Comparison of ENCODE assay signal across 7 mouse cellular contexts in genomic region chr14:54603038-54603654, GRCm38 (mm10). TPM values are rescaled to one million over a fixed set of nuclear protein-coding genes. Genes with fewer than 3 reads are reported as not detected.
DNase-seq lines count a peak whose midpoint lies in the region; ATAC-seq and TF ChIP-seq lines count a peak whose summit lies in the region.

No protein-coding gene starts in this region.

- under 1% methylated on average over 46 of the region's 46 CpGs for WGBS in embryonic facial prominence, embryonic 10.5 days
- under 1% methylated on average over 46 of the region's 46 CpGs for WGBS in intestine, postnatal 0 days
- under 1% methylated on average over 46 of the region's 46 CpGs for WGBS in midbrain, embryonic 12.5 days
- under 1% methylated on average over 46 of the region's 46 CpGs for WGBS in small intestine, adult 2 months

- TF ChIP-seq POLR2A in small intestine, adult 2 months (IDR thresholded peaks at IDR 0.05; ENCODE audit: low read depth, low read length), result peak; percentile 84

- no peaks in the 10 kb centered on the region for H3K27me3 ChIP-seq in embryonic facial prominence, embryonic 10.5 days (replicated peaks; ENCODE audit: low read depth, poor library complexity, severe bottlenecking)
- no peaks in the 10 kb centered on the region for H3K27me3 ChIP-seq in intestine, postnatal 0 days (replicated peaks; ENCODE audit: control insufficient read depth, insufficient read depth, low read length)
- no peaks in the 10 kb centered on the region for H3K27me3 ChIP-seq in midbrain, embryonic 12.5 days
- H3K27me3 ChIP-seq in small intestine, adult 2 months (ENCODE audit: control insufficient read depth, insufficient read depth, low read length), result no peaks in the 10 kb centered on the region

- intact Hi-C loops in left cerebral cortex, postnatal 4 days (cut with DNase I), result no loop called here

- peaks cover 8% of the 10 kb centered on the region for H3K36me3 ChIP-seq in embryonic facial prominence, embryonic 10.5 days (replicated peaks)
- H3K36me3 ChIP-seq in intestine, postnatal 0 days (ENCODE audit: control insufficient read depth, insufficient read depth), result no peaks in the 10 kb centered on the region
- H3K36me3 ChIP-seq in midbrain, embryonic 12.5 days, result peaks cover 6% of the 10 kb centered on the region; the same call in 1 of the 2 replicates
- no peaks in the 10 kb centered on the region for H3K36me3 ChIP-seq in small intestine, adult 2 months (ENCODE audit: control insufficient read depth, insufficient read depth, low read length)

- peaks cover 36% of the 10 kb centered on the region for H3K4me1 ChIP-seq in embryonic facial prominence, embryonic 10.5 days
- no peaks in the 10 kb centered on the region for H3K4me1 ChIP-seq in intestine, postnatal 0 days (replicated peaks; ENCODE audit: control insufficient read depth, insufficient read depth, low read length)
- peaks cover 23% of the 10 kb centered on the region for H3K4me1 ChIP-seq in midbrain, embryonic 12.5 days
- H3K4me1 ChIP-seq in small intestine, adult 2 months (ENCODE audit: control insufficient read depth, insufficient read depth, insufficient read length, low read length), result no peaks in the 10 kb centered on the region; the same call in 1 of the 2 replicates

- ATAC-seq in intestine, postnatal 0 days, result peak; percentile 99
- ATAC-seq in midbrain, embryonic 12.5 days (ENCODE audit: low FRiP score, low read depth), result peak; percentile 99

- peak overlapping the region; percentile 96 for H3K27ac ChIP-seq in embryonic facial prominence, embryonic 10.5 days (replicated peaks)
- peak overlapping the region; percentile 94 for H3K27ac ChIP-seq in intestine, postnatal 0 days (ENCODE audit: low read depth, low read length)
- peak overlapping the region; percentile 81 for H3K27ac ChIP-seq in midbrain, embryonic 12.5 days (replicated peaks)
- peak overlapping the region; percentile 79 for H3K27ac ChIP-seq in small intestine, adult 2 months (ENCODE audit: insufficient read depth, low read depth, low read length)

- DNase-seq in adrenal gland, postnatal 10 days, result peak; percentile 97
- peak; percentile 97 for DNase-seq in embryonic facial prominence, embryonic 10.5 days (ENCODE audit: low spot score)
- peak; percentile 73 for DNase-seq in gonadal fat pad, adult 2 months (ENCODE audit: low read depth)
- DNase-seq in left cerebral cortex, postnatal 4 days, result peak; percentile 98

- H3K4me2 ChIP-seq in intestine, postnatal 0 days (replicated peaks; ENCODE audit: low read depth), result peak overlapping the region; percentile 64
- peak overlapping the region; percentile 47 for H3K4me2 ChIP-seq in midbrain, embryonic 12.5 days (replicated peaks)

- no peaks in the 10 kb centered on the region for H3K9me3 ChIP-seq in embryonic facial prominence, embryonic 10.5 days
- H3K9me3 ChIP-seq in intestine, postnatal 0 days (ENCODE audit: control insufficient read depth), result no peaks in the 10 kb centered on the region
- H3K9me3 ChIP-seq in midbrain, embryonic 12.5 days, result no peaks in the 10 kb centered on the region

- peak; percentile 39 for TF ChIP-seq CTCF in intestine, postnatal 0 days (IDR thresholded peaks at IDR 0.05; ENCODE audit: low read depth)
- no peak for TF ChIP-seq CTCF in small intestine, adult 2 months (IDR thresholded peaks at IDR 0.05; ENCODE audit: extremely low read depth, insufficient read length, insufficient replicate concordance, low read depth, low read length)

- peak overlapping the region; percentile 82 for H3K9ac ChIP-seq in intestine, postnatal 0 days (ENCODE audit: low read depth, low read length)
- H3K9ac ChIP-seq in midbrain, embryonic 12.5 days (replicated peaks), result peak overlapping the region; percentile 71

- peak overlapping the region; percentile 73 for H3K4me3 ChIP-seq in embryonic facial prominence, embryonic 10.5 days
- H3K4me3 ChIP-seq in intestine, postnatal 0 days (ENCODE audit: low read depth, low read length), result peak overlapping the region; percentile 63
- peak overlapping the region; percentile 55 for H3K4me3 ChIP-seq in midbrain, embryonic 12.5 days
- peak overlapping the region; percentile 84 for H3K4me3 ChIP-seq in small intestine, adult 2 months (ENCODE audit: low read depth, low read length)

RNA-seq across cellular contexts. Expression of gene 4931414P19Rik, which starts 2.6 kb away (rescaled TPM):
- 1 to 10 TPM; 4.9 to 6.9 TPM for total RNA-seq in adrenal gland, postnatal 10 days (2021)
- polyA plus RNA-seq in embryonic facial prominence, embryonic 10.5 days (2016; fragmentation: Nextera tagmentation; extraction: Ambion mirVana), result 9.3 and 12.4 TPM in 2 replicates
- 10.9 and 14.6 TPM in 2 replicates for polyA plus RNA-seq in gonadal fat pad, adult 2 months (2012; rRNA removed)
- polyA plus RNA-seq in intestine, postnatal 0 days (2015; fragmentation: Nextera tagmentation; extraction: Ambion mirVana), result 2.9 and 3.1 TPM in 2 replicates
- total RNA-seq in left cerebral cortex, postnatal 4 days (2021), result 1 to 10 TPM; 3.2 to 4.4 TPM
- 8.2 and 10.4 TPM in 2 replicates for polyA plus RNA-seq in midbrain, embryonic 12.5 days (2016; fragmentation: Nextera tagmentation; extraction: Ambion mirVana)
- polyA plus RNA-seq in small intestine, adult 2 months (2012; rRNA removed), result 2.3 and 5.6 TPM in 2 replicates

RNA-seq across cellular contexts. Expression of gene Psmb5, which starts 14.7 kb away (rescaled TPM):
- 100 to 1,000 TPM; 226 to 247 TPM for total RNA-seq in adrenal gland, postnatal 10 days (2021)
- polyA plus RNA-seq in embryonic facial prominence, embryonic 10.5 days (2016; fragmentation: Nextera tagmentation; extraction: Ambion mirVana), result 486 and 490 TPM in 2 replicates
- polyA plus RNA-seq in gonadal fat pad, adult 2 months (2012; rRNA removed), result 214 and 260 TPM in 2 replicates
- polyA plus RNA-seq in intestine, postnatal 0 days (2015; fragmentation: Nextera tagmentation; extraction: Ambion mirVana), result 246 and 274 TPM in 2 replicates
- total RNA-seq in left cerebral cortex, postnatal 4 days (2021), result 100 to 1,000 TPM; 182 to 197 TPM
- polyA plus RNA-seq in midbrain, embryonic 12.5 days (2016; fragmentation: Nextera tagmentation; extraction: Ambion mirVana), result 363 and 400 TPM in 2 replicates
- polyA plus RNA-seq in small intestine, adult 2 months (2012; rRNA removed), result 122 and 160 TPM in 2 replicates

RNA-seq across cellular contexts. Expression of gene Psmb11, which starts 18.1 kb away (rescaled TPM):
- not detected for total RNA-seq in adrenal gland, postnatal 10 days (2021)
- 0.04 and 0.12 TPM in 2 replicates for polyA plus RNA-seq in embryonic facial prominence, embryonic 10.5 days (2016; fragmentation: Nextera tagmentation; extraction: Ambion mirVana)
- not detected in 2 replicates for polyA plus RNA-seq in gonadal fat pad, adult 2 months (2012; rRNA removed)
- not detected in 2 replicates for polyA plus RNA-seq in intestine, postnatal 0 days (2015; fragmentation: Nextera tagmentation; extraction: Ambion mirVana)
- total RNA-seq in left cerebral cortex, postnatal 4 days (2021), result not detected
- not detected in 2 replicates for polyA plus RNA-seq in midbrain, embryonic 12.5 days (2016; fragmentation: Nextera tagmentation; extraction: Ambion mirVana)
- polyA plus RNA-seq in small intestine, adult 2 months (2012; rRNA removed), result not detected in 2 replicates

RNA-seq across cellular contexts. Expression of gene Ajuba, which starts 25.8 kb away (rescaled TPM):
- total RNA-seq in adrenal gland, postnatal 10 days (2021), result 10 to 100 TPM; 18.9 to 20.7 TPM
- polyA plus RNA-seq in embryonic facial prominence, embryonic 10.5 days (2016; fragmentation: Nextera tagmentation; extraction: Ambion mirVana), result 79.7 and 95.4 TPM in 2 replicates
- polyA plus RNA-seq in gonadal fat pad, adult 2 months (2012; rRNA removed), result 31.5 and 32.2 TPM in 2 replicates
- 13.1 and 15.1 TPM in 2 replicates for polyA plus RNA-seq in intestine, postnatal 0 days (2015; fragmentation: Nextera tagmentation; extraction: Ambion mirVana)
- 1 to 10 TPM; 4.2 TPM for total RNA-seq in left cerebral cortex, postnatal 4 days (2021)
- polyA plus RNA-seq in midbrain, embryonic 12.5 days (2016; fragmentation: Nextera tagmentation; extraction: Ambion mirVana), result 41.6 and 46.6 TPM in 2 replicates
- polyA plus RNA-seq in small intestine, adult 2 months (2012; rRNA removed), result 2.6 and 3.0 TPM in 2 replicates

RNA-seq across cellular contexts. Expression of gene Gm17606, which starts 37.6 kb away (rescaled TPM):
- total RNA-seq in adrenal gland, postnatal 10 days (2021), result not detected
- polyA plus RNA-seq in embryonic facial prominence, embryonic 10.5 days (2016; fragmentation: Nextera tagmentation; extraction: Ambion mirVana), result not detected in 2 replicates
- polyA plus RNA-seq in gonadal fat pad, adult 2 months (2012; rRNA removed), result not detected in 2 replicates
- polyA plus RNA-seq in intestine, postnatal 0 days (2015; fragmentation: Nextera tagmentation; extraction: Ambion mirVana), result not detected in 2 replicates
- total RNA-seq in left cerebral cortex, postnatal 4 days (2021), result not detected
- polyA plus RNA-seq in midbrain, embryonic 12.5 days (2016; fragmentation: Nextera tagmentation; extraction: Ambion mirVana), result not detected in 2 replicates
- not detected in 2 replicates for polyA plus RNA-seq in small intestine, adult 2 months (2012; rRNA removed)

Comparison
In these comparisons a context has a peak if more than half of its experiments do, and no peak if none do; other contexts are left out.
1. Peak in every context shown above with its lines: DNase-seq, ATAC-seq, H3K4me3 ChIP-seq and H3K27ac ChIP-seq.